Mouse (Mus musculus): ENCODE data around the gene Sall4. TPM values are rescaled to one million over a fixed set of nuclear protein-coding genes. Genes with fewer than 3 reads are reported as not detected.

Sall4 gene
- polyA plus RNA-seq, 2 experiments from 2014 or later = 0.17 TPM; not detected in 1

Other genes with a start within 250 kb of the Sall4 start
- 10 to 100 TPM; 22.1 to 22.9 TPM for gene Nfatc2, start 166.3 kb downstream of the Sall4 start, polyA plus RNA-seq (2017; shearing (Covaris generic))
- 1 to 10 TPM; 4.0 to 7.6 TPM for gene Atp9a, start 25.5 kb downstream of the Sall4 start, polyA plus RNA-seq (2017; shearing (Covaris generic))
- 10 to 100 TPM; 21.8 to 28.2 TPM for gene Zfp64, start 187.6 kb upstream of the Sall4 start, polyA plus RNA-seq (2017; shearing (Covaris generic))

All from activated CD4-positive, CD25-positive, alpha-beta regulatory T cell, adult 4 months (primary cell).